Mouse (Mus musculus) cerebellum, adult 2 months (tissue): ENCODE data around the gene Ankrd13b. TPM values are rescaled to one million over a fixed set of nuclear protein-coding genes. Genes with fewer than 3 reads are reported as not detected.

Experiments
- DNase-seq, 2 experiments: peaks; one replicate each; pipeline ENCODE4 v3.0.0; 2021
- H3K27ac ChIP-seq: fragments of 200-500 bp; 2 replicates; pipeline ENCODE4 v1.5.1; 2012; ENCODE audit warnings: low read length, control low read depth, inconsistent platforms; ENCODE audit not compliant: insufficient read depth
- H3K27me3 ChIP-seq: fragments of 200-500 bp; 2 replicates; pipeline ENCODE4 v1.6.1; 2012; ENCODE audit warnings: inconsistent platforms, mild to moderate bottlenecking, low read length, moderate library complexity; ENCODE audit not compliant: control insufficient read depth, insufficient read depth
- H3K4me1 ChIP-seq: fragments of 200-500 bp; 2 replicates; pipeline ENCODE4 v1.6.1; 2011; ENCODE audit warnings: low read length; ENCODE audit not compliant: control insufficient read depth, insufficient read depth
- H3K4me3 ChIP-seq: fragments of 200-500 bp; replicated peaks from 2 replicates; pipeline ENCODE3; 2011; ENCODE audit warnings: mild to moderate bottlenecking, low read depth, low read length, control low read depth; ENCODE audit not compliant: insufficient read depth
- CTCF ChIP-seq: fragments of 200-500 bp; IDR thresholded peaks from 2 replicates; pipeline ENCODE4 v1.5.1; 2011; ENCODE audit warnings: low read depth, mild to moderate bottlenecking, control low read depth, low read length, moderate library complexity, borderline replicate concordance; ENCODE audit not compliant: insufficient read depth
- POLR2A ChIP-seq: fragments of 200-500 bp; IDR thresholded peaks from 2 replicates; pipeline ENCODE4 v1.6.1; 2011; ENCODE audit warnings: low read length, control low read depth, borderline replicate concordance; ENCODE audit not compliant: insufficient read depth
- WGBS: fragments of 180-500 bp; shearing (Covaris S2); methylation state at CpG from one replicate; pipeline ENCODE4 v1.1.7; 2018; 5-methylcytosine and 5-hydroxymethylcytosine counted together
- polyA plus RNA-seq: library from polyadenylated mRNA; depleted of rRNA; stranded (reverse); fragments of >200 nt; gene quantifications from 2 replicates; pipeline ENCODE4 v1.2.3, GENCODE M21; 2012

Ankrd13b gene
- polyA plus RNA-seq, 1 experiment = 106 TPM

DNA sequence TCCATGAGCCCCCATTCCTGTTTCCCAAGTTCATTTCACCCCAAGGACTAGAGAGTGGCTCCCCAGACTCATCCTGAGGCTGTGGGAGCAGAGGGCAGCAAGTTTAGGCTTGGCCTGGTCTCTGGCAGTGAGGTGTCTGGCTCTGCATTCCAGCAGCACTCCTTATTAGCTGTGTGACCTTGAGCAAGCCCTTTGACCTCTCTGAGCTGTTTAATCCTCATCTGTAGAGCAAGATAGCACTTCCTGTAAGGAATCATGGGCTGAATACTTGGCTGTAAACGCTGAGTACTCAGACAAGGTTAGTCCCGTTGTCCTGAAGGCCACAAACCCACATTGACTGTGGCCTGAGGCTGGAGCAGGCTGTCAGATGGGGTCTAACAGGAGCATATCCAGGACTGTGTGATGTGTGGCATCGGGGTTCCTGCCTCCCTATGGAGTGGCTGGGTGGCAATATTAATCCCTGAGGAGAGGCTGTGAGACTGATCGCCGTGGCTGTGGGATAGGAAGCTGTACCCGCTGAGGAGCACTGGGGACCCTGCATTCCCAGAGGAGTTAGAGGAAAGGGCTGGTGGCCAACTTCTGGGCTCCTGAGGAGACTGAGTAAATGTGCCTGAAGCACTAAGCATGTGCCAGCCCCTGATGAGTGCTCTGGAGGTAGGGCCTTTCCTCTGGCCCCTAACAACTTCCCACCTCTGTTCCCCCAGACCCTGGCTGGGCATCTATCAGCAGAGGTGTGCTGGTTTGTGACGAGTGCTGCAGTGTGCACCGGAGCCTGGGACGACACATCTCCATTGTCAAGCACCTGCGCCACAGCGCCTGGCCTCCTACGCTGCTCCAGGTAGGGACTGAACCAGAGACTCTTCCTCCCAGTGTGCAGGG, 9.0 kb upstream of the Ankrd13b start:
- Histone ChIP-seq H3K27ac (peak overlapping the region; percentile 83), H3K4me3 (no peak overlapping the region), H3K4me1 (peaks cover 42% of the 10 kb centered on the region), H3K27me3 (no peaks in the 10 kb centered on the region)
- peak in 1 of 2 experiments; percentile 48 for DNase-seq
- WGBS = 43% methylated on average over 12 of the region's 12 CpGs
- TF ChIP-seq POLR2A = no peak
- no peak for TF ChIP-seq CTCF

DNA sequence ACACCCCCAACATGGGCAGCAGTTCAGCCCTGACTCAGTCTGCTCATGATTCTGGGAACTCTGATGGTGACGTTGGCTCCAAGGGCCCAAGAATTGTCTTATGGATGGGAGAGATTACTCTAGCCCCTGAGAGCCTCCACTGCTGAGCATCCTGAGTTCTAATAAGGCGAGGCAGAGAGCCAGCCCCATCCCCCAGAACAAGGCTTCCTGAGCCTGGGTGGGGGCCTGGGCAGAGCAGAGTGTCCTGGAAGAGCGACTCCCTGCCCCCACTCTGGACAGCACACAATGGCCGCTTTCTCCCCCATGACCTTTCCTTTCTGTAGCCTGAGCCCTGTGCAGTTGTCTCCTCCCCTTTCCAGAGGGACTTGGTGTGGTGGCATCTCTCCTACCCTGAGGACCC, 8.4 kb upstream of the Ankrd13b start:
- Histone ChIP-seq H3K4me1 (peaks cover 42% of the 10 kb centered on the region), H3K27me3 (no peaks in the 10 kb centered on the region), H3K4me3 (no peak overlapping the region), H3K27ac (peak overlapping the region; percentile 83)
- peak in 1 of 2 experiments; percentile 38 for DNase-seq
- no peak for TF ChIP-seq POLR2A
- no peak for TF ChIP-seq CTCF
- WGBS = 77% methylated on average over 4 of the region's 4 CpGs

GRCm38 (mm10) chr11:77497341-77497756, 7.9 kb upstream of the Ankrd13b start:
- H3K4me3 ChIP-seq = no peak overlapping the region
- no peaks in the 10 kb centered on the region for H3K27me3 ChIP-seq
- peak overlapping the region; percentile 17; the same call in 1 of the 2 replicates for H3K27ac ChIP-seq
- peak in 1 of 2 experiments; percentile 39 for DNase-seq
- TF ChIP-seq CTCF (peak; percentile 14; the same call in 1 of the 2 replicates), POLR2A (no peak)
- peaks cover 42% of the 10 kb centered on the region for H3K4me1 ChIP-seq
- 87% methylated on average over 6 of the region's 6 CpGs for WGBS

DNA sequence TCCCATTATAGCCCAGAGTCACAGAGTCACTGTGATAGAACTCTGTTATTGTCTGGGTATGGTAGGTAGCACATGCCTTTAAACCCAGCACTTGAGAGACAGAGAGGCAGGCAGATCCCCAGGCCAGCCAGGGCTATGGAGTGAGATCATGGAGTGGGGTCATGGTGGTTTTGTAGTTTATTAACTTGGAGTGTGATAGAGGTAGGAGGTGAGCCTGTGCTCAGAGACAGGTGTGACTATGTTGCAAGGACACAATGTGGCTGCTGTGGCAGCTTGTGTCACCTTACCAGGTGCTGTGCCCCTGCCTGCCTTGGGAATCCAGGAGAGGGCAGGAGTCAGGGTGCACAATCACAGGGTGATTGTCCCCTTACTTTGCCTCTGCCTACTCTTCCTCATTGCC, 6.0 kb upstream of the Ankrd13b start:
- H3K4me1 ChIP-seq = peaks cover 32% of the 10 kb centered on the region
- no peak for DNase-seq

GRCm38 (mm10) chr11:77494782-77495181, 5.3 kb upstream of the Ankrd13b start:
- WGBS = 70% methylated on average over 6 of the region's 6 CpGs
- TF ChIP-seq CTCF = no peak
- no peak for TF ChIP-seq POLR2A
- no peak for DNase-seq
- Histone ChIP-seq H3K27me3 (no peaks in the 10 kb centered on the region), H3K27ac (no peak overlapping the region), H3K4me3 (peak overlapping the region; percentile 65), H3K4me1 (peaks cover 30% of the 10 kb centered on the region)

More for the DNA sequence above, 6.0 kb upstream of the Ankrd13b start:
- Histone ChIP-seq H3K27me3 (no peaks in the 10 kb centered on the region), H3K27ac (no peak overlapping the region), H3K4me3 (no peak overlapping the region)
- TF ChIP-seq POLR2A = no peak
- no peak for TF ChIP-seq CTCF

GRCm38 (mm10) chr11:77494344-77494676, 4.8 kb upstream of the Ankrd13b start:
- TF ChIP-seq CTCF (no peak), POLR2A (no peak)
- peaks cover 25% of the 10 kb centered on the region for H3K4me1 ChIP-seq
- H3K27me3 ChIP-seq = no peaks in the 10 kb centered on the region
- H3K27ac ChIP-seq = peak overlapping the region; percentile 78
- 19% methylated on average over 4 of the region's 4 CpGs for WGBS
- peak overlapping the region; percentile 65 for H3K4me3 ChIP-seq
- DNase-seq = no peak

DNA sequence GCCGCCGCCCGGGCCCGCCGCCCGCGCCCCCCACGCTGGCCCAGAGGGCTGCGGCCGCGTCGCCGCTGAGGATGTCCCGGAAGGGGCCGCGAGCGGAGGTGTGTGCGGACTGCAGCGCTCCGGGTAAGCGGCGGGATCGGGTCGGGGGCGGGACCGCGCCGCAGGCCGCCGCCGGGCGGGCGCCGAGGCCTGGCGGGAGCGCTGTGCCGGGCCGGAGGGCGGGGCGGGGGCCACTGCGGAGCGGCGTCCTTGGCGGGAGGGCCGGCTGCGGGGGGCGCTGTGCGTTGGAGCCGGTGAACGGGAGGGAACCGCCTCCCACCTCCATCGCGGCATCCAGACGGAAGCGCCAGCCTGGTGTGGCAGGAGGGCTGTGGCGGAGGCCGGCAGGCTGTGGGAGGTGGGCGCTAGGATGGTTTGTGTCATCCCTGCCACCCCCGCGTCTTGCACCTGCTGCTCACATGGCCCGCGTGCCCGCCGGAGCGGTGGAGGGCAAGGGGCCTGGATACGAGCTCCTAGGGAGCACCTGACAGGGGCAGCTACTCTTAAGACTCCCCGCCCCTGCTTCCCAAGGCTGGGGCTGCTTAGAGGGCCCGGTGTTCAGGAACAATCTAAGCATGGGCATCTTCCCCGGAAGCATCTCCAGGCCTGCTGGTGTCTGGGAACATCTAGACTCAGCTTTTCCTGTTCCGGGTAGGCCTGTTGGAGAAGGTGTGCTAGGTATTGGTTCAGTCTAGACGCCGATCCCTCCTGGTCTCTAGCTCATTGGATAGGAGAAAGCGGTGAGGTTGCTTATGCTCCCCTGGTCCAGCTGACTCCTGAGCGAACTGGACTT, 4.2 kb upstream of the Ankrd13b start, which contains the start of gene Git1:
Gene Git1, plus strand, starts transcription at position 51 of the 832 bp plus-strand sequence.
- 3% methylated on average over 68 of the region's 74 CpGs for WGBS
- Histone ChIP-seq H3K4me3 (peak within 1 kb of the TSS; percentile 83), H3K27me3 (no peaks in the 10 kb centered on the region), H3K4me1 (peaks cover 20% of the 10 kb centered on the region), H3K27ac (peak within 1 kb of the TSS; percentile 80)
- DNase-seq = peak; percentile 64 to 68
- TF ChIP-seq CTCF (no peak), POLR2A (0 out of 2 replicates have a peak, but pooled peaks have one; percentile 0)

- peaks cover 12% of the 10 kb centered on the region for H3K4me1 ChIP-seq
- H3K27ac ChIP-seq = peak overlapping the region; percentile 80
- WGBS = under 1% methylated on average over 32 of the region's 32 CpGs
- H3K4me3 ChIP-seq = peak overlapping the region; percentile 83
- peak; percentile 92 to 96 for DNase-seq
- TF ChIP-seq CTCF (peak; percentile 17; the same call in 1 of the 2 replicates), POLR2A (peak; percentile 53; the same call in 1 of the 2 replicates)
- H3K27me3 ChIP-seq = no peaks in the 10 kb centered on the region
Observed at GRCm38 (mm10) chr11:77492911-77493332, 3.4 kb upstream of the Ankrd13b start.
